Mouse (Mus musculus): ENCODE data around the gene Nkx2-5. TPM values are rescaled to one million over a fixed set of nuclear protein-coding genes. Genes with fewer than 3 reads are reported as not detected.

The Nkx2-5 gene
- polyA plus RNA-seq, 1 experiment, result 11.4 TPM

- Histone ChIP-seq H3K36me3 (ENCODE audit: control insufficient read depth, insufficient read depth, low read length) (no peaks in the 10 kb centered on the region), H3K4me3 (ENCODE audit: control insufficient read depth, insufficient read depth, low read length) (no peak overlapping the region), H3K4me1 (replicated peaks; ENCODE audit: control insufficient read depth, insufficient read depth, low read length) (peaks cover 4% of the 10 kb centered on the region), H3K27me3 (ENCODE audit: control insufficient read depth, insufficient read depth, low read length) (no peaks in the 10 kb centered on the region), H3K27ac (ENCODE audit: control insufficient read depth, insufficient read depth, low read length) (no peak overlapping the region)
- no peak for DNase-seq
- WGBS, result 91% methylated on average over 9 of the region's 9 CpGs
- TF ChIP-seq POLR2A (IDR thresholded peaks at IDR 0.05; ENCODE audit: control insufficient read depth, extremely low read depth, insufficient read depth, low read length, poor library complexity) (no peak), CTCF (IDR thresholded peaks at IDR 0.05; ENCODE audit: borderline replicate concordance, control insufficient read depth, extremely low read depth, insufficient read depth, low read length, poor library complexity) (no peak)
Observed at GRCm38 (mm10) chr17:26813497-26813896, 31.3 kb downstream of the Nkx2-5 start.

GRCm38 (mm10) chr17:26812607-26813006, 32.2 kb downstream of the Nkx2-5 start:
- DNase-seq, result no peak
- Histone ChIP-seq H3K27ac (ENCODE audit: control insufficient read depth, insufficient read depth, low read length) (no peak overlapping the region), H3K4me3 (ENCODE audit: control insufficient read depth, insufficient read depth, low read length) (no peak overlapping the region), H3K36me3 (ENCODE audit: control insufficient read depth, insufficient read depth, low read length) (no peaks in the 10 kb centered on the region), H3K4me1 (replicated peaks; ENCODE audit: control insufficient read depth, insufficient read depth, low read length) (peaks cover 4% of the 10 kb centered on the region), H3K27me3 (ENCODE audit: control insufficient read depth, insufficient read depth, low read length) (no peaks in the 10 kb centered on the region)
- TF ChIP-seq POLR2A (IDR thresholded peaks at IDR 0.05; ENCODE audit: control insufficient read depth, extremely low read depth, insufficient read depth, low read length, poor library complexity) (no peak), CTCF (IDR thresholded peaks at IDR 0.05; ENCODE audit: borderline replicate concordance, control insufficient read depth, extremely low read depth, insufficient read depth, low read length, poor library complexity) (no peak)
- 72% methylated on average over 2 of the region's 2 CpGs for WGBS

GRCm38 (mm10) chr17:26802886-26803285, 41.9 kb downstream of the Nkx2-5 start:
- H3K27ac ChIP-seq (ENCODE audit: control insufficient read depth, insufficient read depth, low read length), result no peak overlapping the region
- 91% methylated on average over 3 of the region's 3 CpGs for WGBS
- no peak for DNase-seq
- no peaks in the 10 kb centered on the region for H3K4me1 ChIP-seq (replicated peaks; ENCODE audit: control insufficient read depth, insufficient read depth, low read length)
- TF ChIP-seq CTCF (IDR thresholded peaks at IDR 0.05; ENCODE audit: borderline replicate concordance, control insufficient read depth, extremely low read depth, insufficient read depth, low read length, poor library complexity) (no peak), POLR2A (IDR thresholded peaks at IDR 0.05; ENCODE audit: control insufficient read depth, extremely low read depth, insufficient read depth, low read length, poor library complexity) (no peak)
- H3K4me3 ChIP-seq (ENCODE audit: control insufficient read depth, insufficient read depth, low read length), result no peak overlapping the region
- no peaks in the 10 kb centered on the region for H3K36me3 ChIP-seq (ENCODE audit: control insufficient read depth, insufficient read depth, low read length)
- H3K27me3 ChIP-seq (ENCODE audit: control insufficient read depth, insufficient read depth, low read length), result no peaks in the 10 kb centered on the region

- no peak for DNase-seq
- Histone ChIP-seq H3K4me3 (ENCODE audit: control insufficient read depth, insufficient read depth, low read length) (no peak overlapping the region), H3K4me1 (replicated peaks; ENCODE audit: control insufficient read depth, insufficient read depth, low read length) (no peaks in the 10 kb centered on the region), H3K27ac (ENCODE audit: control insufficient read depth, insufficient read depth, low read length) (no peak overlapping the region), H3K36me3 (ENCODE audit: control insufficient read depth, insufficient read depth, low read length) (peaks cover 5% of the 10 kb centered on the region), H3K27me3 (ENCODE audit: control insufficient read depth, insufficient read depth, low read length) (no peaks in the 10 kb centered on the region)
- TF ChIP-seq CTCF (IDR thresholded peaks at IDR 0.05; ENCODE audit: borderline replicate concordance, control insufficient read depth, extremely low read depth, insufficient read depth, low read length, poor library complexity), result no peak
- no peak for TF ChIP-seq POLR2A (IDR thresholded peaks at IDR 0.05; ENCODE audit: control insufficient read depth, extremely low read depth, insufficient read depth, low read length, poor library complexity)
- 80% methylated on average over 6 of the region's 6 CpGs for whole genome bisulfite sequencing
Observed at GRCm38 (mm10) chr17:26797379-26798128, 47.3 kb downstream of the Nkx2-5 start.

- H3K4me1 ChIP-seq (replicated peaks; ENCODE audit: control insufficient read depth, insufficient read depth, low read length), result no peaks in the 10 kb centered on the region
- no peaks in the 10 kb centered on the region for H3K27me3 ChIP-seq (ENCODE audit: control insufficient read depth, insufficient read depth, low read length)
- no peak overlapping the region for H3K4me3 ChIP-seq (ENCODE audit: control insufficient read depth, insufficient read depth, low read length)
- TF ChIP-seq CTCF (IDR thresholded peaks at IDR 0.05; ENCODE audit: borderline replicate concordance, control insufficient read depth, extremely low read depth, insufficient read depth, low read length, poor library complexity), result no peak
- DNase-seq, result no peak
- WGBS, result 64% methylated on average over 7 of the region's 7 CpGs
- H3K36me3 ChIP-seq (ENCODE audit: control insufficient read depth, insufficient read depth, low read length), result peaks cover 21% of the 10 kb centered on the region
- H3K27ac ChIP-seq (ENCODE audit: control insufficient read depth, insufficient read depth, low read length), result no peak overlapping the region
Observed at GRCm38 (mm10) chr17:26795386-26795785, 49.4 kb downstream of the Nkx2-5 start.

- no peak overlapping the region for H3K27ac ChIP-seq (ENCODE audit: control insufficient read depth, insufficient read depth, low read length)
- no peaks in the 10 kb centered on the region for H3K27me3 ChIP-seq (ENCODE audit: control insufficient read depth, insufficient read depth, low read length)
- DNase-seq, result peak; percentile 49
- TF ChIP-seq CTCF (IDR thresholded peaks at IDR 0.05; ENCODE audit: borderline replicate concordance, control insufficient read depth, extremely low read depth, insufficient read depth, low read length, poor library complexity) (no peak), POLR2A (IDR thresholded peaks at IDR 0.05; ENCODE audit: control insufficient read depth, extremely low read depth, insufficient read depth, low read length, poor library complexity) (no peak)
- no peaks in the 10 kb centered on the region for H3K4me1 ChIP-seq (replicated peaks; ENCODE audit: control insufficient read depth, insufficient read depth, low read length)
- peaks cover 27% of the 10 kb centered on the region for H3K36me3 ChIP-seq (ENCODE audit: control insufficient read depth, insufficient read depth, low read length)
- H3K4me3 ChIP-seq (ENCODE audit: control insufficient read depth, insufficient read depth, low read length), result no peak overlapping the region
- WGBS, result 21% methylated on average over 3 of the region's 3 CpGs
Observed at GRCm38 (mm10) chr17:26794744-26795143, 50.1 kb downstream of the Nkx2-5 start.
